Mouse (Mus musculus) kidney, embryonic 15.5 days (tissue): Measurements from ENCODE around the gene Ms4a3. TPM values are rescaled to one million over a fixed set of nuclear protein-coding genes. Genes with fewer than 3 reads are reported as not detected.

ENCODE experiments used
- polyA plus RNA-seq: library from polyadenylated mRNA; unstranded; fragments of >200 nt; fragmentation: Nextera tagmentation; extraction: Ambion mirVana; gene quantifications from 2 replicates; pipeline ENCODE4 v1.2.1, GENCODE M21; 2015

Ms4a3 gene
- polyA plus RNA-seq, 1 experiment from 2014 or later: 0.55 TPM

Other genes with a start within 250 kb of the Ms4a3 start
- gene Ms4a4c, start 236.1 kb downstream of the Ms4a3 start, polyA plus RNA-seq: 1.1 and 1.9 TPM in 2 replicates
- gene Ms4a4b, start 197.3 kb downstream of the Ms4a3 start, polyA plus RNA-seq: 0.06 TPM in 1 of 2 replicates, not detected in the other
- gene Ms4a6c, start 171.5 kb downstream of the Ms4a3 start, polyA plus RNA-seq: 5.1 and 5.2 TPM in 2 replicates
- gene Gm8369, start 154.9 kb downstream of the Ms4a3 start, polyA plus RNA-seq: not detected in 2 replicates
- 3.8 TPM in 2 replicates for gene Ms4a6b, start 124.3 kb downstream of the Ms4a3 start, polyA plus RNA-seq
- gene Ms4a4d, start 104.0 kb downstream of the Ms4a3 start, polyA plus RNA-seq: 0.10 and 0.30 TPM in 2 replicates
- 2.8 and 4.2 TPM in 2 replicates for gene Ms4a6d, start 36.0 kb downstream of the Ms4a3 start, polyA plus RNA-seq
- 1.3 and 2.0 TPM in 2 replicates for gene Ms4a2, start 17.1 kb downstream of the Ms4a3 start, polyA plus RNA-seq
- gene Oosp2, start 19.7 kb upstream of the Ms4a3 start, polyA plus RNA-seq: not detected in 2 replicates
- not detected in 2 replicates for gene Oosp1, start 50.3 kb upstream of the Ms4a3 start, polyA plus RNA-seq
- gene Oosp3, start 56.2 kb upstream of the Ms4a3 start, polyA plus RNA-seq: not detected in 2 replicates
- gene Gif, start 106.7 kb upstream of the Ms4a3 start, polyA plus RNA-seq: not detected in 2 replicates
- gene Mrpl16, start 129.5 kb upstream of the Ms4a3 start, polyA plus RNA-seq: 52.2 and 52.6 TPM in 2 replicates
- 20.4 TPM in 2 replicates for gene Stx3, start 178.6 kb upstream of the Ms4a3 start, polyA plus RNA-seq
- gene Olfr1417, start 198.4 kb upstream of the Ms4a3 start, polyA plus RNA-seq: not detected in 2 replicates
- gene Olfr1418, start 220.2 kb upstream of the Ms4a3 start, polyA plus RNA-seq: not detected in 2 replicates
- not detected in 2 replicates for gene Olfr1419, start 234.3 kb upstream of the Ms4a3 start, polyA plus RNA-seq
- gene Olfr1420, start 245.7 kb upstream of the Ms4a3 start, polyA plus RNA-seq: 0.16 TPM in 1 of 2 replicates, not detected in the other